Mouse (Mus musculus): ENCODE data around the gene Pak1.
"Not testable (repeated sequence)": the region's sequence is repeated elsewhere in the genome, so short reads cannot be mapped to it uniquely, and the experiment has no call there.

Pak1 gene

GRCm38 (mm10) chr7:97849557-97849956, 61.2 kb downstream of the Pak1 start:
- DNase-seq (ENCODE audit: low spot score in 2 of 2) = not testable (repeated sequence)

GRCm38 (mm10) chr7:97850331-97850730, 62.0 kb downstream of the Pak1 start:
- no peak for DNase-seq (ENCODE audit: low spot score in 2 of 2)

GRCm38 (mm10) chr7:97863512-97863911, 75.2 kb downstream of the Pak1 start:
- no peak for DNase-seq (ENCODE audit: low spot score in 2 of 2)

- DNase-seq (ENCODE audit: low spot score in 2 of 2) = no peak
These were observed 76.2 kb downstream of the Pak1 start for GRCm38 (mm10) chr7:97864531-97864930.

GRCm38 (mm10) chr7:97867866-97868265, 79.5 kb downstream of the Pak1 start:
- no peak for DNase-seq (ENCODE audit: low spot score in 2 of 2)

- DNase-seq (ENCODE audit: low spot score in 2 of 2) = no peak
These were observed 80.4 kb downstream of the Pak1 start for GRCm38 (mm10) chr7:97868766-97869165.

- DNase-seq (ENCODE audit: low spot score in 2 of 2) = no peak
These were observed 84.1 kb downstream of the Pak1 start for GRCm38 (mm10) chr7:97872396-97872795.

- no peak for DNase-seq (ENCODE audit: low spot score in 2 of 2)
These were observed 85.0 kb downstream of the Pak1 start for GRCm38 (mm10) chr7:97873317-97873716.

GRCm38 (mm10) chr7:97877846-97878538, 89.7 kb downstream of the Pak1 start:
- no peak for DNase-seq (ENCODE audit: low spot score in 2 of 2)

GRCm38 (mm10) chr7:97911646-97912045, 123.3 kb downstream of the Pak1 start:
- DNase-seq (ENCODE audit: low spot score in 2 of 2) = no peak

GRCm38 (mm10) chr7:97914833-97915516, 126.6 kb downstream of the Pak1 start:
- no peak for DNase-seq (ENCODE audit: low spot score in 2 of 2)

- DNase-seq (ENCODE audit: low spot score in 2 of 2) = no peak
These were observed 131.4 kb downstream of the Pak1 start, which contains the start of gene Gdpd4 for GRCm38 (mm10) chr7:97919742-97920141. Gene Gdpd4, plus strand, starts transcription at chr7:97919955.

- DNase-seq (ENCODE audit: low spot score in 2 of 2) = no peak
These were observed 137.5 kb downstream of the Pak1 start for GRCm38 (mm10) chr7:97925819-97926218.

- DNase-seq (ENCODE audit: low spot score in 2 of 2) = no peak
These were observed 138.6 kb downstream of the Pak1 start for GRCm38 (mm10) chr7:97926978-97927377.

- DNase-seq (ENCODE audit: low spot score in 2 of 2) = no peak
These were observed 156.1 kb downstream of the Pak1 start for GRCm38 (mm10) chr7:97944485-97944884.
